Mouse (Mus musculus) forebrain, embryonic 11.5 days (tissue): ENCODE data around the gene Tlk1. TPM values are rescaled to one million over a fixed set of nuclear protein-coding genes. Genes with fewer than 3 reads are reported as not detected.

Experiments
- ATAC-seq: fragments of 200-750 bp; cut with Nextera tagmentation; replicated peaks from 2 replicates; pipeline ENCODE4 v1.8.0; 2017; ENCODE audit warnings: moderate TSS enrichment; ENCODE audit not compliant: low FRiP score
- DNase-seq: peaks from one replicate; pipeline ENCODE4 v3.0.0-alpha.2; 2017; ENCODE audit warnings: low spot score
- H3K27ac ChIP-seq: fragments of 300-500 bp; sonication (generic); 2 replicates; pipeline ENCODE4 v1.5.1; 2014; ENCODE audit warnings: low read depth, low read length
- H3K27me3 ChIP-seq: fragments of 300-500 bp; sonication (generic); 2 replicates; pipeline ENCODE4 v1.6.1; 2014; ENCODE audit warnings: mild to moderate bottlenecking, low read length, mixed read lengths; ENCODE audit not compliant: control insufficient read depth, insufficient read depth
- H3K36me3 ChIP-seq: fragments of 300-500 bp; sonication (generic); 2 replicates; pipeline ENCODE4 v1.6.1; 2014; ENCODE audit warnings: mild to moderate bottlenecking, low read length, moderate library complexity, mixed read lengths; ENCODE audit not compliant: control insufficient read depth, insufficient read depth
- H3K4me1 ChIP-seq: fragments of 300-500 bp; sonication (generic); replicated peaks from 2 replicates; pipeline ENCODE4 v1.6.1; 2014; ENCODE audit warnings: low read length, mixed read lengths; ENCODE audit not compliant: control insufficient read depth, insufficient read depth
- H3K4me2 ChIP-seq: fragments of 300-500 bp; sonication (generic); 2 replicates; pipeline ENCODE4 v1.6.1; 2014; ENCODE audit warnings: low read depth, mild to moderate bottlenecking, low read length, moderate library complexity, mixed read lengths; ENCODE audit not compliant: severe bottlenecking
- H3K4me3 ChIP-seq: fragments of 300-500 bp; sonication (generic); 2 replicates; pipeline ENCODE4 v1.5.1; 2014; ENCODE audit warnings: low read depth, low read length
- H3K9ac ChIP-seq: fragments of 300-500 bp; sonication (generic); 2 replicates; pipeline ENCODE4 v1.6.1; 2014; ENCODE audit warnings: low read length
- H3K9me3 ChIP-seq: fragments of 300-500 bp; sonication (generic); 2 replicates; pipeline ENCODE4 v1.6.1; 2016; ENCODE audit warnings: low read length, mixed read lengths; ENCODE audit not compliant: control insufficient read depth
- WGBS: fragments of 180-500 bp; shearing (Covaris S2); extraction: QIAGEN DNeasy Blood & Tissue Kit; methylation state at CpG from one replicate; pipeline ENCODE4 v1.1.7; 2014; 5-methylcytosine and 5-hydroxymethylcytosine counted together
- polyA plus RNA-seq: library from polyadenylated mRNA; unstranded; fragments of >200 nt; fragmentation: Nextera tagmentation; extraction: Ambion mirVana; gene quantifications from 2 replicates; pipeline ENCODE4 v1.2.1, GENCODE M21; 2014

Tlk1 gene
- polyA plus RNA-seq, 1 experiment from 2014 or later = 48.7 TPM

GRCm38 (mm10) chr2:70673445-70674126, 151.9 kb downstream of the Tlk1 start:
- peaks cover 2% of the 10 kb centered on the region; the same call in 1 of the 2 replicates for H3K36me3 ChIP-seq
- H3K9ac ChIP-seq = no peak overlapping the region
- H3K4me2 ChIP-seq = no peak overlapping the region
- no peak for DNase-seq
- no peaks in the 10 kb centered on the region for H3K4me1 ChIP-seq
- no peaks in the 10 kb centered on the region for H3K9me3 ChIP-seq
- no peak overlapping the region for H3K27ac ChIP-seq
- WGBS = 87% methylated on average over 7 of the region's 7 CpGs
- no peaks in the 10 kb centered on the region for H3K27me3 ChIP-seq
- ATAC-seq = no peak
- no peak overlapping the region for H3K4me3 ChIP-seq

GRCm38 (mm10) chr2:70672476-70672875, 153.1 kb downstream of the Tlk1 start:
- WGBS = 88% methylated on average over 2 of the region's 2 CpGs
- no peaks in the 10 kb centered on the region for H3K4me1 ChIP-seq
- H3K27me3 ChIP-seq = no peaks in the 10 kb centered on the region
- no peak overlapping the region for H3K4me3 ChIP-seq
- no peak overlapping the region for H3K27ac ChIP-seq
- no peak for DNase-seq
- no peak overlapping the region for H3K4me2 ChIP-seq
- H3K9ac ChIP-seq = no peak overlapping the region
- H3K36me3 ChIP-seq = no peaks in the 10 kb centered on the region
- no peak for ATAC-seq
- H3K9me3 ChIP-seq = no peaks in the 10 kb centered on the region

- Histone ChIP-seq H3K27me3 (no peaks in the 10 kb centered on the region), H3K4me1 (no peaks in the 10 kb centered on the region), H3K36me3 (no peaks in the 10 kb centered on the region), H3K9me3 (no peaks in the 10 kb centered on the region), H3K4me3 (no peak overlapping the region), H3K9ac (no peak overlapping the region), H3K4me2 (no peak overlapping the region), H3K27ac (no peak overlapping the region)
- WGBS = 71% methylated on average over 2 of the region's 2 CpGs
- no peak for DNase-seq
- no peak for ATAC-seq
Observed at GRCm38 (mm10) chr2:70669896-70670295, 155.6 kb downstream of the Tlk1 start.

GRCm38 (mm10) chr2:70669241-70669640, 156.3 kb downstream of the Tlk1 start:
- no peaks in the 10 kb centered on the region for H3K9me3 ChIP-seq
- H3K4me2 ChIP-seq = no peak overlapping the region
- no peak overlapping the region for H3K27ac ChIP-seq
- H3K9ac ChIP-seq = no peak overlapping the region
- 89% methylated on average over 2 of the region's 2 CpGs for WGBS
- no peak for DNase-seq
- H3K4me1 ChIP-seq = no peaks in the 10 kb centered on the region
- no peak for ATAC-seq
- H3K4me3 ChIP-seq = no peak overlapping the region
- no peaks in the 10 kb centered on the region for H3K27me3 ChIP-seq
- H3K36me3 ChIP-seq = no peaks in the 10 kb centered on the region

GRCm38 (mm10) chr2:70667016-70667415, 158.5 kb downstream of the Tlk1 start:
- no peak overlapping the region for H3K27ac ChIP-seq
- DNase-seq (no peak), ATAC-seq (no peak)
- H3K9ac ChIP-seq = no peak overlapping the region
- no peak overlapping the region for H3K4me3 ChIP-seq
- WGBS = 89% methylated on average over 7 of the region's 7 CpGs
- H3K4me2 ChIP-seq = no peak overlapping the region
- H3K36me3 ChIP-seq = no peaks in the 10 kb centered on the region
- no peaks in the 10 kb centered on the region; the same call in 1 of the 2 replicates for H3K4me1 ChIP-seq
- no peaks in the 10 kb centered on the region for H3K27me3 ChIP-seq
- no peaks in the 10 kb centered on the region for H3K9me3 ChIP-seq

- no peak overlapping the region for H3K9ac ChIP-seq
- no peak overlapping the region for H3K4me2 ChIP-seq
- no peak overlapping the region for H3K27ac ChIP-seq
- no peak for DNase-seq
- no peak for ATAC-seq
- WGBS = 90% methylated on average over 5 of the region's 5 CpGs
- H3K4me3 ChIP-seq = no peak overlapping the region
- H3K4me1 ChIP-seq = no peaks in the 10 kb centered on the region; the same call in 1 of the 2 replicates
- no peaks in the 10 kb centered on the region for H3K27me3 ChIP-seq
- H3K36me3 ChIP-seq = no peaks in the 10 kb centered on the region
- H3K9me3 ChIP-seq = no peaks in the 10 kb centered on the region
Observed at GRCm38 (mm10) chr2:70663764-70664163, 161.8 kb downstream of the Tlk1 start.

Other genes with a start within 250 kb of the Tlk1 start
- 150 and 164 TPM in 2 replicates for gene Gorasp2, start 164.2 kb downstream of the Tlk1 start, polyA plus RNA-seq
- 4.2 and 4.8 TPM in 2 replicates for gene Gm26558, start 163.6 kb downstream of the Tlk1 start, polyA plus RNA-seq
- 38.2 and 43.6 TPM in 2 replicates for gene Dcaf17, start 229.6 kb upstream of the Tlk1 start, polyA plus RNA-seq
- 19.8 and 24.3 TPM in 2 replicates for gene Mettl8, start 229.9 kb upstream of the Tlk1 start, polyA plus RNA-seq